Mouse (Mus musculus) G1E (cell line): Measurements from ENCODE around the gene Tceal3. TPM values are rescaled to one million over a fixed set of nuclear protein-coding genes. Genes with fewer than 3 reads are reported as not detected.
"Not testable (repeated sequence)": the region's sequence is repeated elsewhere in the genome, so short reads cannot be mapped to it uniquely, and the experiment has no call there.

ENCODE experiments used
- ATAC-seq: 2 replicates; pipeline ENCODE4 v1.8.0; 2016; ENCODE audit warnings: mild to moderate bottlenecking; ENCODE audit not compliant: insufficient number of reproducible peaks, poor library complexity, low FRiP score, severe bottlenecking; ENCODE audit errors: extremely low read depth
- DNase-seq: peaks from one replicate; pipeline ENCODE4 v3.0.0; 2012; ENCODE audit warnings: low spot score
- H3K27me3 ChIP-seq: 2 replicates; pipeline ENCODE4 v1.6.1; 2012; ENCODE audit warnings: mild to moderate bottlenecking, low read length, inconsistent platforms; ENCODE audit not compliant: insufficient read depth
- H3K36me3 ChIP-seq: replicated peaks from 2 replicates; pipeline ENCODE3; 2012; ENCODE audit warnings: mild to moderate bottlenecking, inconsistent platforms
- H3K4me1 ChIP-seq: 2 replicates; pipeline ENCODE4 v1.6.1; 2012; ENCODE audit warnings: low read depth, low read length, inconsistent platforms, mixed read lengths; ENCODE audit not compliant: insufficient read depth
- H3K4me3 ChIP-seq: 2 replicates; pipeline ENCODE4 v1.5.1; 2012; ENCODE audit warnings: low read depth, mild to moderate bottlenecking, inconsistent platforms, low read length, moderate library complexity, mixed read lengths
- H3K9me3 ChIP-seq: replicated peaks from 2 replicates; pipeline ENCODE4 v1.6.1; 2012; ENCODE audit warnings: inconsistent platforms
- CTCF ChIP-seq: IDR thresholded peaks from 2 replicates; pipeline ENCODE4 v1.5.1; 2012; ENCODE audit warnings: low read depth, low read length, inconsistent platforms, mixed read lengths
- GATA1 ChIP-seq: IDR thresholded peaks from 2 replicates; pipeline ENCODE4 v1.6.1; 2012; ENCODE audit warnings: borderline replicate concordance, low read length, inconsistent platforms, mixed read lengths
- GATA2 ChIP-seq: IDR thresholded peaks from 2 replicates; pipeline ENCODE4 v1.6.1; 2012; ENCODE audit warnings: low read depth, low read length, inconsistent platforms, borderline replicate concordance
- POLR2AphosphoS5 ChIP-seq: IDR thresholded peaks from 2 replicates; pipeline ENCODE4 v1.6.1; 2012; ENCODE audit warnings: low read depth, low read length, inconsistent platforms; ENCODE audit not compliant: insufficient replicate concordance
- TAL1 ChIP-seq: conservative IDR thresholded peaks from 2 replicates; pipeline ENCODE4 v1.6.1; 2012; ENCODE audit warnings: low read depth, low read length, inconsistent platforms, mixed read lengths
- polyA plus RNA-seq: library from polyadenylated mRNA; stranded (reverse); fragments of >175 nt; gene quantifications from 2 replicates; pipeline ENCODE4 v1.2.3, GENCODE M21; 2012
- total RNA-seq, 2 experiments: library from RNA; stranded (forward) in 1 of 2; stranded (reverse) in 1 of 2; fragments of 200-1000 nt in 1 of 2; fragments of >200 nt in 1 of 2; fragmentation: Nextera tagmentation in 1 of 2; gene quantifications; 2 replicates each; pipeline ENCODE4 v1.2.3; 2014 to 2017

Tceal3 gene
- total and polyA plus RNA-seq, 3 experiments: 0.11 TPM; not detected in 2

DNA sequence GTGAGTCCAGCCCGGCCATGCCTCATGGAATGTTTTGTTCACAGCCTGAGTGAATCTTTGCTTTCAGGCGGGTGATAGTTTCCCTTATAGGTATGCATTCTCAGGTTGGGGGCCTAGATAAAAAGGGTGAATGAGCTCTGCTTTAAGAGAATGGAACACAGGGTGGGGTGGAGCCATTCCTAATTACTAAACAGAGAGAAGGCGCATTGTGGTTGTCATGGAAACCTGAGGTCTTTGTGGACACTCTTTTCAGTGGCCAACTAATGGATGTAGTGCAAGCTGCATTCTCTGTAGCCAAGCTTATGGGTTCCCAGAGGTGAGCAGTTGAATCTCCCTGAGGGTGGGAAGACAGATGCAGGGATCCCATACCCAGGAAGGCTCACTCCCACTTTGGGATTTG, 16.8 kb downstream of the Tceal3 start:
- Histone ChIP-seq H3K9me3 (no peaks in the 10 kb centered on the region), H3K36me3 (no peaks in the 10 kb centered on the region), H3K4me1 (no peaks in the 10 kb centered on the region), H3K27me3 (no peaks in the 10 kb centered on the region), H3K4me3 (no peak overlapping the region)
- DNase-seq (no peak), ATAC-seq (no peak)
- TF ChIP-seq GATA1 (no peak), TAL1 (no peak), CTCF (no peak), GATA2 (no peak), POLR2AphosphoS5 (no peak)

DNA sequence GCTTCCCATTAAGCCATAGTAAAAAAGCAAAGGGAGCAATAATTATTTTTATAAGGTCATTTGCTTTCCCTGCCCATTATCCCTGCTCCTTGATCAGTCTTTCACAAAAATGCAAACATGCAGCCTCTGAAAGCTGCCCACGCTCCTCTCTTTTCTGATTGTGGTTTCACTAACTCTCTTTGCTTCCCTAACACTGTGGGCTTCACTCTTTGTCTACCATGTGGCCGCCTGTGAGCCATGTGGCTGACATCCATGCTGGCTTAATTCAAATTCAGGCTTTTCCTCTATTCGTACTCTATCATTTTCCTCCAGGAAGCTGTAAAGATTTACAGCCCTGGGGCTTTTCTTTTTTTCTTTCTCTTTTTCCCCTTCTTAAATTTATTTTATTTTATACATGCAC, 20.7 kb downstream of the Tceal3 start:
- H3K27me3 ChIP-seq: no peaks in the 10 kb centered on the region
- no peaks in the 10 kb centered on the region for H3K9me3 ChIP-seq
- ATAC-seq (no peak), DNase-seq (no peak)
- no peaks in the 10 kb centered on the region for H3K36me3 ChIP-seq
- no peak for TF ChIP-seq GATA1
- no peak for TF ChIP-seq GATA2
- TF ChIP-seq TAL1: no peak
- TF ChIP-seq POLR2AphosphoS5: no peak
- TF ChIP-seq CTCF: no peak
- no peak overlapping the region for H3K4me3 ChIP-seq
- no peaks in the 10 kb centered on the region for H3K4me1 ChIP-seq

DNA sequence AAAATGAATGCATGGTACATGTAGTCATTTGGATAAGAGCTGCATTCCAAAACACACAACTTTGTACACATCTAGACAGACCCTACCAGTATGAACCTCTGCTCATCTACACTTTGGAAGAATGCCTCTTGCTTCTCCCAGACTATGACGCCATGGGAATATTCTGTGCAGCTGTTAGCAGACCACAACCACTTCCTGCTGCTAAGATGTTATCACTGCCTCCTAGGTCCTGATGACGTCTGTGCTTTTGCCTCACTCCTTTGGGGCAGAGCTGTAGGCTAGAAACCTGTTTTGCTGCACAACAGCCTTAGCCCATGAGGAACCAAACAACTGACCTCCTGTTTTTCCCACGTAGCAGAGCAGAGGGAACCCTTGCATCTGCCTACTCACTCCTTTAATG, 25.2 kb downstream of the Tceal3 start:
- not testable (repeated sequence) for DNase-seq, H3K4me1 ChIP-seq, H3K9me3 ChIP-seq, ATAC-seq, H3K36me3 ChIP-seq, H3K27me3 ChIP-seq, H3K4me3 ChIP-seq

DNA sequence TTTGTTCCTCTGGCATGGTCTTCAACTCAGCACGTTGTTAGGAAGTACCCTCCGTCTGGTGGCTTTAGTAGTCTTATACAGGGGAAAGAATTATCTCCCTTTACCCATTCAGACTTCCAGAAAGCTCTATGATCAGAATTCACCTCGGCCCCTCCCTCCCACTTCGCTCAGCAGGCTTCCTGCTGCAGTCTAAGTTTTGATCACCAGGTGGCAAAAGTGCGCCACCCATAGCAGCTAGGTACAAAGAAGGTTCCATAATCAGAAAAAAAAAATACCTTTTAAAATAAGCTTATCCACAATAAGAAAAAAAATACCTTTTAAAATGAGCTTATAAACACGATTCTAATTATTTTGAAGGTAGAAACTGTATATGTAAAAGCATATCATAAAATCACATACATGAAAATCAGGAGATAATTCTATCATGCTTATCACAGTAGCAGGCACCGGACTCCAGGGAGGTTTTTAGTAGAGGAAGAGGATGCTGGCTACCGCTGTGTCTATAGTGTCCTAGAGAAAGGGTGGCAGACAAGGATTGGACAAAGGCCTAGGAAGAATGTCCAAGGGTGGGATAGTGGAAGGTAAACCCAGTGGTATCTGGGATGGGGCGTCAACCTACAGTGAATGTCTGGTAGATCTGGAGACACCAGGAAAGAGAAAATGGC, 34.4 kb downstream of the Tceal3 start:
- H3K36me3 ChIP-seq: no peaks in the 10 kb centered on the region
- H3K4me1 ChIP-seq: no peaks in the 10 kb centered on the region
- ATAC-seq: no peak
- H3K4me3 ChIP-seq: no peak overlapping the region
- H3K9me3 ChIP-seq: no peaks in the 10 kb centered on the region
- no peaks in the 10 kb centered on the region for H3K27me3 ChIP-seq
- TF ChIP-seq GATA2 (no peak), POLR2AphosphoS5 (no peak), CTCF (no peak), TAL1 (no peak), GATA1 (no peak)
- DNase-seq: no peak

DNA sequence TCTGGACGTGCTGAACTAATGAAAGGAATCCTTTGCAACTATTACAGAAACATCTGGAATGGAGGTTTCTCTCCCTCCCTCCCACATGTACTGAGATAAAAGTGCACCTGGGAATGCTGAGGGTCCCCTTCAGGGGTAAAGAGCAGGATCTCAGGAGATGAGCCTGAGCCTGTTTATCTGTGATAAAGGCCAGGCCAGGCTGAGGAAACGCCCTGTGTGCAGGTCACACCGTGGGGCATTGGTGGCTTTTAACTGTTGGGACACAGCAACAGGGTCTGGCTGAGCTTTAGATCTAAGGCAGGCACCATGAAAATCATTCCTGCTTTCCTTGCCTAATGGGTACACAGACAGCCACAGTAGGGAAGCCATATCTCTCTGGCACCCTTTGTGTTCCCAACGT, 35.3 kb downstream of the Tceal3 start:
- no peak for DNase-seq
- no peak for ATAC-seq
- Histone ChIP-seq H3K4me3 (no peak overlapping the region), H3K36me3 (no peaks in the 10 kb centered on the region), H3K27me3 (no peaks in the 10 kb centered on the region), H3K9me3 (no peaks in the 10 kb centered on the region), H3K4me1 (no peaks in the 10 kb centered on the region)
- TF ChIP-seq GATA1: no peak
- no peak for TF ChIP-seq POLR2AphosphoS5
- no peak for TF ChIP-seq CTCF
- TF ChIP-seq GATA2: no peak
- TF ChIP-seq TAL1: no peak

GRCm38 (mm10) chrX:136635116-136635515, 44.5 kb downstream of the Tceal3 start:
- Histone ChIP-seq H3K27me3 (no peaks in the 10 kb centered on the region), H3K4me1 (no peaks in the 10 kb centered on the region), H3K36me3 (no peaks in the 10 kb centered on the region), H3K4me3 (no peak overlapping the region), H3K9me3 (no peaks in the 10 kb centered on the region)
- no peak for DNase-seq
- TF ChIP-seq TAL1: no peak
- TF ChIP-seq CTCF: no peak
- no peak for TF ChIP-seq GATA1
- no peak for TF ChIP-seq POLR2AphosphoS5
- no peak for TF ChIP-seq GATA2
- ATAC-seq: no peak
